Mouse (Mus musculus) cerebellum, postnatal 36 days (tissue): Measurements from ENCODE around the gene Dclk1.

Source experiments
- DNase-seq, 2 experiments: peaks; one replicate each; pipeline ENCODE4 v3.0.0; 2021 to 2022; ENCODE audit warnings: mixed read lengths in 2 of 2

Gene Dclk1

GRCm38 (mm10) chr3:55266091-55266490, 23.9 kb downstream of the Dclk1 start:
- no peak for DNase-seq

GRCm38 (mm10) chr3:55269802-55270201, 27.6 kb downstream of the Dclk1 start:
- DNase-seq = no peak

DNA sequence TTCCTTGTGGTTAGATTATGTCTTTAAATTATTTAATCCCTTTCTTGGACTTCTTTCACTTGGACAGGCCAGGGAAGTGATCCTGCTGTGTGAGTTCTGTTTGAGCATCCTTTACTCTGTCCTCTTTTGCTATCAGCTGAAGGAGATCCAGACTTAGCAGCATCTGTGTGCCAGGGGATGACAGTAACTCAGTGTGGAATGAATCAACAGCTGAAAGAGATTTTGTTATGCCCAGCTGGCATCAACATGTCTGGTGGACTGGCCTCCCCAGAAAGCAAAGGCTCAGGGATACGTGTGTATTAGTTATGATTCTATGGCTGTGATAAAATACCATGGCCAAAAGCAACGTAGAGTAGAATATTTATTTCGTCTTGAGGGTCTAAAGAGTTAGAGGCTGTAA, 28.2 kb downstream of the Dclk1 start:
- DNase-seq = no peak

DNA sequence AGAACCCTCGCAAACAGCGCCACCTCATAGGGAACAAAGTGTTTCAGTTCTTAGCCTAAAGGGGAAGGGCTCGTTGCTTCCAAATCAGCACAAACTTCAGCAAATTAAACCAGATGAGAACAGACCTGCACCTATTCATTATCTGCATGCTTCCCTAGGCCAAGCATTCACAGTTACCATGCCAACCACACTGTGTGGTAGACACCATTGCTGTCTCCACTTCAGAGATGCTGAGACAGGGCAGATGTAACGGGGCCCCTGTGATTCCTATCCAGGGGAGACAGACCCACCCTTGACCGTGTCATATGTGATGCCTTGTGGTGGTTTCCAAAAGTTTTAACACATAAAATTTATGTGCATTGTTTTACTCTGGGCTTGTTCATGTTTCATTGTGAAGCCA, 28.8 kb downstream of the Dclk1 start:
- no peak for DNase-seq

DNA sequence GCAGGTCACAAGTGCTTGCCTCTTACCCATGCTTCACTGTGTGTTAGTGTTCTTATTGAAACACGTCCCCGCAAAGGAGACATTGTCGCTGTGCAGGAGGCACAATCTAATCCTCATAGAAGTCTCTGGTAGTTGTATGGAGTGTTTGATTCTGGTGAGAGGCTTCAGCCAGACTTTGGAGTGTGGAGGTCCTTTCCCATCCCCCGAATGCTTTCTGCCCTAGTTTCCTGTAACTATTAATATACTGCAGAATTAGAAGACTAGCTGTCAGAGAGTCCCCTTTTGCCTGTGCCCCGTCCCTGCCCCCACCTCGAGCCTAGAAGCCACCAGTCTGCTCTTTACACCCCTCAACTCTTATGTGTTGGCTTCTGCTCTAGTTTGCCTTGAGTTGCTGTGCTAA, 30.4 kb downstream of the Dclk1 start:
- DNase-seq = no peak

DNA sequence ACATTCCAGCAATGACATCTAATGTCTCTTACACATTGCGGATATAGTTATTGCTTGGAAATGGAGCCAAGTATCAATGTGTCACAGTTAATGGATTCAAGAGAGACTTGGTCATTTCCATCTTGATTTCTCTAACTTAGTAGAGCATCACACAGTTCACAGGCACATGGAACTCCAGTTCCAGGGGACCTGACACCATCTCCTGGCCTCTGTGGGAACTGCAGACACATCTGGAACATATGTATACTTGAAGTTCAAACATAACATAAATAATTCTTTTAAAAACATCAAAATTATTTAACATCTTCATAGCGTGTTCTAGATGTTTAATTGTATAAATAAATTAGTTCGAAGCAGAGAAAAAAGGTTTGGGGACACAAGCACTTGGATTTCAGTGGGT, 34.3 kb downstream of the Dclk1 start:
- no peak for DNase-seq

- no peak for DNase-seq
Observed at GRCm38 (mm10) chr3:55276851-55277250, 34.7 kb downstream of the Dclk1 start.

GRCm38 (mm10) chr3:55277829-55278228, 35.7 kb downstream of the Dclk1 start:
- DNase-seq = no peak

DNA sequence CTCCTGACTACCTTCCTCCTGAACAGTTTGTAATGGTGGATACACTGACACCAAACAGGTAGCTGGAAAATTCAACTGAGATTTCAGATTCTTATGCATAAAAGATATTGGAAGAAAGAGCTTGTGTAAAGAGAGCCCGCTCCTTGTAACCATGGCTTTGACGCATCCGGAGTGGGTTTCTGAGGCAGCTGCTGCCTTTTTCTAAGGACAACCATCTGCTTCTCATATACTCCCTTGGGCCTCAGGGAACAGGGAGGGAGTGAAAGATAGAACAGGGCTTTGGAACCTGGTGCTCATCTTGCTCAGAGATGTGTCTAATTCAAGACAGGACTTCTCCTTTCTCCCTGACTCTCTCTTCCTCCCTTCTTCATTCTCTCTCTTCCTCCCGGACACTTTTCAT, 37.8 kb downstream of the Dclk1 start:
- no peak for DNase-seq

DNA sequence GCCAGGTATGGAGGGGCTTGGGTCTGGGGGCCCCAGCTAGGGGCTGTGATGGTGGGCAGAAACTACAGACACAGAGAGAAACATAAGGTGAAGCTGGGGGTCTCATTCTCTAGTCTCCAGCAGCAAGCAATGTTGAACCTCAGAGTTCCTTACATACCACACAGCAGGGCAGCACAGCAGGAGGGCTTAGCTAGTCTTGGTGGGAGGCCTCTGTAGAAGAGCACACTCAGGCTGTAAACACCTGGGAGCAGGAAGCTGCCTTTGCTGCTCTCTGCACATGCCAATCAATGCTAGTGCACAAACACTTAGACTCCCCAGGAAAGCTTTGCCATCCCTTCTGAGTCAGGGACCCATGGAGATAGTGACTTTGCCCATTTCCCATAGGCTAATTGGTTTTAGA, 38.3 kb downstream of the Dclk1 start:
- no peak for DNase-seq

DNA sequence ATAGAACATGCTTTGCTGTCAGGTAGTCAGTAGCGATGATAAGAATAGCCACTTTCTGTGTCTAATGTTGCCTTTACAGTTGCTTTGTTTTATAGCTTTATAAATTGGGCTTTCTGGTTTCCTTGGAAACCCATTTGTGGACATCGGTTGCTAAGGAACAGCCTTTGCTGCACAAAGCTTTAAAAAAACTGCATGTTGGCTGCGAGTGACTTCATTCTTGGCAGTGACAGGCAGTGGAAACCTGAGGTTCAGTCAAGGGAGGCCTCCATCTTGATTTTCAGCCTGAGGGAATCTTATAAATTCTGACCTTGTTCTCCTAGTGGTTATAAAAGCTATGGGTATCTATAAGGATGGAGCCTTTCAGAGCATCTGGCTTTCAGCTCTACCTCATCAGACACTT, 42.1 kb downstream of the Dclk1 start:
- DNase-seq = no peak

DNA sequence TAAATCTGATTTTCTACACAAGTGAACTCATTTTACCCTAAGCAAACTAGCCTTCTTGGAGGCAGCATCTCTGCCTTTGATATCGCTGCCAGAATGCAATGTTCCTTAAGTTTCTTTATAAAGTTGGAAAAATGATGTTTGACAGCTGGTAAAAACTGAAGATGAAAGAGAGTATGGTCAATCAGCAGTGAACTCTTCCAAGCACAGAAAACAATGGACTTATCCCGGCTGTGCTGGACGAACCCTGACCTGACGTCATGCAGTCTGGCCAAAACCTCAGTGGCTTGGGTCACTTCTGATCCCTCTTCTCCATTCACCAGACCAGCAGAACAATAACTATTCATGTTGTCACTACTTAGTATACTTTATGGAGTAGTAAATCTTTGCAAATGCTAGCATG, 46.6 kb downstream of the Dclk1 start:
- DNase-seq = no peak

DNA sequence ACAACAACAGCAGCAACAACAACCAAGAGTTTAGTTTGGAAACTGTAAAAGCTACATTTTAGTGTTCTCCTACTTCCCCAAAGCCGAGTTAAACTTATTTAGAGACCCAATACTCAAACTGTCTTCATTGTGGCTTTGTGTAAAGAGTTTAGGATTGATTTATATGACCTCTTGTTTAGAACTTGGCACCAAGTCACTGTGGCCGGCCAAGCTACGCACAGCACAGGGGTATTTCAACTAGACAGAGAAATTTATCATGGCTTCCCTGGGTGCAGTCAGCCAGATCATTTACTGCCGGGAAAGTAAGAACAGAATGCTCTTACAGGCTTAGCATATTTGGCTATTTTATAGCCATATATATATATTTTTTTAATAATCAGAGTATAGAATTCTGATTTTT, 49.8 kb downstream of the Dclk1 start:
- no peak for DNase-seq

- DNase-seq = no peak
Observed at GRCm38 (mm10) chr3:55292783-55293430, 50.7 kb downstream of the Dclk1 start.

DNA sequence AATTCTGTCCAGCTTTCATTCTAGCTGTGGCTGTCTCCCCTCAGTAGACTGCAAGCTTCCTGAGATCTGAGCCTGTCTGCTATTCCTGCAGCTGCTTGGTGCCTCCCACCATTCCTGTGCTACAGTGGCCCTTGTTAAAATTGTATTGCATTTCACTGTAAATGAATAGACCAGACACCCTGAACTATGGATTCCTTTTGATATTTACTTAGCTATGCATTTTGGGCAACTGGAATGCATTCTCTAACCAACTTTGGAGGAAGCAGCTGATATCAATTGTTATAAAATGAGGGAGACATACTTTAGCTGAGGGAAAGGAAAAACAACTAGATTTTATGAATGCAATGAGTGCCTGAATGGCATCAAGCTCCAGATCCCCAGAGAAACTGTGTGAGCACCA, 63.5 kb downstream of the Dclk1 start:
- no peak for DNase-seq

- DNase-seq = no peak
Observed at GRCm38 (mm10) chr3:55307553-55308177, 65.5 kb downstream of the Dclk1 start.

DNA sequence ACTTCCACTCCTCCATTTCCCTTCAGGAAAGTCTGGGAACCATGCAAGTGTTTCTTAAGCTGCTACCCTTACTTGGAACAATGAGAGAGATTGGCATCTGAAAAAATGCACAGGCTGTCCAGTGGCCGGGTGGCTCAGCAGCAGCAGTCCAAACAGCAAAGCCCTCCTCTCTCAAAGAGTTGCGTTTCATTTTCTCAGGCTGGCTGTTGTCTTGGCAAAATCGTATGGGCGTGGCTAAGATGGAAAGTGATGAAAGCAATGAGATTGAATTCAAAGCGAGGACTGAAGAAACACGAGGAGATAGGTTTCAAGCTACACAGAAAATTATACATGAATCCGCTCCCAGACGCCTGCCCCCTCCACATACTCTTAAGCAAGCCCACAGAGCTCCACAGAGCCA, 67.8 kb downstream of the Dclk1 start:
- DNase-seq = no peak

DNA sequence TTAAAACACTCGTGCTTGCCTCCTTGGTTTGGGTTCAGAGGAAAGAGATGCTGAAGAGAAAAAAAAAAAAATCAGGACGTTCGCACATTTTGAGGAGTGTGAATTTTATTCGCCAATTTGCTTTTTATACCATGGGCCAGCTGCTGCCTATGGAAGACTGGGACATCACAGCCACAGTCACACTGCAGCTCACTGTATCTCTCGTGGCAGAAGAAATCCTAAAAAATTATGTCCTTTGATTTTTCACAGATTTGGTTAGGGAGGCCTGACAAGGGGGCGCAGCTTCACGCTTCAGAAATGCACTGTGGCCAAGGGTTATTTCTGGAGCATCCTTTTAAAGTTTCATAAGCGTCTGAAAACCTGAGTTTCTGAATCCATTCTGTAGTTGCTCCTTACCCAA, 73.7 kb downstream of the Dclk1 start:
- no peak for DNase-seq

GRCm38 (mm10) chr3:55318021-55318420, 75.9 kb downstream of the Dclk1 start:
- DNase-seq = no peak

DNA sequence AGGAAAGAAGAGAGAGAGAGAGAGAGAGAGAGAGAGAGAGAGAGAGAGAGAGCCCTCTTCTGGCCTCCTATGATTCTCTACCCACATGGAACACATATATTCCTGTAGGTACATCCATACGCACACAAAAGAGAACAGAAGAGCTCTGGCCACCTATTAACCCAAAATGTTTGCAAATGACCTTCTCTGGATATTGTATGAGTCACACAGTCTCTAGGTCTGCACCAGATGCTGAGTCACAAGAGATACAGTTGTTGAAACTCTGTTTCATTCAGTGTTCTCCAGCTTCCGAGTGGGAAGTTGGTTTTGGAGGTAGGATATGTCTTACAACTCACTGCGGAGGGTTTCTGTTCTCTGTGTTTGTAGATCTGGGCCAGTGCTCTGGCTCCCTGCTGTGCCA, 78.4 kb downstream of the Dclk1 start:
- DNase-seq = no peak

GRCm38 (mm10) chr3:55324029-55324428, 81.9 kb downstream of the Dclk1 start:
- no peak for DNase-seq

- no peak for DNase-seq
Observed at GRCm38 (mm10) chr3:55330496-55330895, 88.3 kb downstream of the Dclk1 start.

- no peak for DNase-seq
Observed at GRCm38 (mm10) chr3:55331694-55332093, 89.5 kb downstream of the Dclk1 start.

DNA sequence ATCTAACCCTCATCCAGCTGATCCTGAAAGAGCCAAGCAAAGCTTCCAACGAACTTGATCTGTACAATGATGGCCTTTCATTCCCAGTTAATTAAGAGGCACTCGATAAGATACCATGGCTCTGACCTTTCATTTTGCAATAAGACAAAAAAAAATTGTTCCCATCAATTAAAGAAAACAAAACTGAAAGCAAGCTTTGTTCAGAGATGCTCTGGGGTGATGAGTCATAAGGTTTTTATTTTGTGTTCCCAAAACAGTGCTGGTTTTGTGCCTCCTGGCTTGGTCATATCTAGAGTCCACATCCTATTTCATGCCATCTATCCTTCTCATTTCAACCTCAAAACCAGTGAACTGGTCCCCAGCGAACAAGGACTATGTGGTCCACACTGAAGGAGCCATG, 91.3 kb downstream of the Dclk1 start:
- DNase-seq = no peak

DNA sequence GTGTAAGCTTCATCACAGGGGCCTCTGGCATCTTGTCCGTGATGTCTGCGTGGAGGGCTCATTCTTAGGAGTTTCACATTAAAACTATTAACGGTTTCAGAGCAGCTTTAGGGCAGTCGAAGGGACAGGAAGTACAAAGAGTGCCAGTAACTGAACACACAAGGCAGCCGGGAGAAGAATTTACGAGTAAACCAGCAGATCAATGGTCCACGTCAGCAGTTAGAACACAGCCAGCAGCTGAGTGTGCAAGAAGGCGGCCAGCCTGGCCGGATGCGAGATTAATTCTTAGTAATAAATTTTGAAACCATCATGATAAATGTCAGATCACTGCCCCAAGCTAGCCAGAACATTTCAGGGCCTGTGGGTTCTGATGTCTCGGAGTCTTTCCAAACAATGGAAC, 94.7 kb downstream of the Dclk1 start:
- DNase-seq = no peak
